Mouse (Mus musculus) intestine, embryonic 15.5 days (tissue): ENCODE data around the gene Wee1. TPM values are rescaled to one million over a fixed set of nuclear protein-coding genes. Genes with fewer than 3 reads are reported as not detected.
A peak's percentile ranks its signal among the peaks of the same experiment; 100 is the strongest.

ENCODE experiments used
- ATAC-seq: fragments of 200-750 bp; cut with Nextera tagmentation; 2 replicates; pipeline ENCODE4 v1.8.0; 2017; ENCODE audit warnings: moderate TSS enrichment, moderate library complexity
- H3K27ac ChIP-seq: fragments of 300-500 bp; sonication (generic); 2 replicates; pipeline ENCODE4 v1.5.1; 2015; ENCODE audit warnings: mild to moderate bottlenecking, inconsistent platforms
- H3K27me3 ChIP-seq: fragments of 300-500 bp; sonication (generic); replicated peaks from 2 replicates; pipeline ENCODE4 v1.6.1; 2015; ENCODE audit warnings: inconsistent platforms
- H3K36me3 ChIP-seq: fragments of 300-500 bp; sonication (generic); 2 replicates; pipeline ENCODE4 v1.6.1; 2015; ENCODE audit warnings: inconsistent platforms
- H3K4me1 ChIP-seq: fragments of 300-500 bp; sonication (generic); replicated peaks from 2 replicates; pipeline ENCODE4 v1.6.1; 2015; ENCODE audit warnings: inconsistent platforms
- H3K4me2 ChIP-seq: fragments of 300-500 bp; sonication (generic); replicated peaks from 2 replicates; pipeline ENCODE4 v1.6.1; 2015; ENCODE audit warnings: mild to moderate bottlenecking, inconsistent platforms
- H3K4me3 ChIP-seq: fragments of 300-500 bp; sonication (generic); replicated peaks from 2 replicates; pipeline ENCODE4 v1.5.1; 2015; ENCODE audit warnings: inconsistent platforms
- H3K9ac ChIP-seq: fragments of 300-500 bp; sonication (generic); 2 replicates; pipeline ENCODE4 v1.6.1; 2015; ENCODE audit warnings: inconsistent platforms
- H3K9me3 ChIP-seq: fragments of 300-500 bp; sonication (generic); 2 replicates; pipeline ENCODE4 v1.6.1; 2016; ENCODE audit warnings: inconsistent platforms
- WGBS: fragments of 180-500 bp; shearing (Covaris S2); methylation state at CpG from one replicate; pipeline ENCODE4 v1.1.7; 2015; 5-methylcytosine and 5-hydroxymethylcytosine counted together
- polyA plus RNA-seq: library from polyadenylated mRNA; unstranded; fragments of >200 nt; fragmentation: Nextera tagmentation; extraction: Ambion mirVana; gene quantifications from 2 replicates; pipeline ENCODE4 v1.2.1, GENCODE M21; 2015

Wee1 gene
- polyA plus RNA-seq, 1 experiment from 2014 or later = 31.1 TPM

- no peaks in the 10 kb centered on the region for H3K36me3 ChIP-seq
- peak overlapping the region; percentile 61 for H3K9ac ChIP-seq
- H3K27me3 ChIP-seq = no peaks in the 10 kb centered on the region
- H3K4me1 ChIP-seq = no peaks in the 10 kb centered on the region
- H3K9me3 ChIP-seq = no peaks in the 10 kb centered on the region
- H3K4me3 ChIP-seq = peak overlapping the region; percentile 46
- ATAC-seq = peak; percentile 97
- H3K27ac ChIP-seq = peak overlapping the region; percentile 97
- WGBS = under 1% methylated on average over 20 of the region's 20 CpGs
- H3K4me2 ChIP-seq = peak overlapping the region; percentile 88
Observed at GRCm38 (mm10) chr7:110164712-110165122, 42.9 kb downstream of the Wee1 start.

- H3K4me3 ChIP-seq = no peak overlapping the region
- no peak overlapping the region for H3K27ac ChIP-seq
- ATAC-seq = no peak
- no peaks in the 10 kb centered on the region for H3K4me1 ChIP-seq
- no peak overlapping the region for H3K9ac ChIP-seq
- H3K4me2 ChIP-seq = no peak overlapping the region
- H3K9me3 ChIP-seq = no peaks in the 10 kb centered on the region
- no peaks in the 10 kb centered on the region for H3K27me3 ChIP-seq
- no peaks in the 10 kb centered on the region for H3K36me3 ChIP-seq
- 78% methylated on average over 8 of the region's 8 CpGs for WGBS
Observed at GRCm38 (mm10) chr7:110166233-110166632, 44.4 kb downstream of the Wee1 start.

GRCm38 (mm10) chr7:110179208-110179607 lies 57.4 kb downstream of the Wee1 start:
- no peaks in the 10 kb centered on the region for H3K36me3 ChIP-seq
- no peak overlapping the region for H3K4me3 ChIP-seq
- no peak for ATAC-seq
- no peaks in the 10 kb centered on the region for H3K9me3 ChIP-seq
- no peak overlapping the region for H3K27ac ChIP-seq
- no peak overlapping the region for H3K9ac ChIP-seq
- no peaks in the 10 kb centered on the region for H3K4me1 ChIP-seq
- H3K4me2 ChIP-seq = no peak overlapping the region
- 86% methylated on average over 7 of the region's 7 CpGs for WGBS
- no peaks in the 10 kb centered on the region for H3K27me3 ChIP-seq

GRCm38 (mm10) chr7:110180613-110181012 lies 58.8 kb downstream of the Wee1 start:
- Histone ChIP-seq H3K9ac (no peak overlapping the region), H3K36me3 (no peaks in the 10 kb centered on the region), H3K27ac (no peak overlapping the region), H3K4me2 (no peak overlapping the region), H3K9me3 (no peaks in the 10 kb centered on the region), H3K27me3 (no peaks in the 10 kb centered on the region), H3K4me1 (no peaks in the 10 kb centered on the region), H3K4me3 (no peak overlapping the region)
- ATAC-seq = no peak

GRCm38 (mm10) chr7:110181446-110181845 lies 59.6 kb downstream of the Wee1 start:
- H3K27me3 ChIP-seq = no peaks in the 10 kb centered on the region
- no peaks in the 10 kb centered on the region for H3K9me3 ChIP-seq
- no peaks in the 10 kb centered on the region for H3K4me1 ChIP-seq
- no peaks in the 10 kb centered on the region for H3K36me3 ChIP-seq
- ATAC-seq = no peak
- H3K4me3 ChIP-seq = no peak overlapping the region
- H3K9ac ChIP-seq = no peak overlapping the region
- WGBS = 54% methylated on average over 8 of the region's 8 CpGs
- H3K27ac ChIP-seq = no peak overlapping the region
- H3K4me2 ChIP-seq = no peak overlapping the region

GRCm38 (mm10) chr7:110184608-110185007 lies 62.8 kb downstream of the Wee1 start:
- Histone ChIP-seq H3K27me3 (no peaks in the 10 kb centered on the region), H3K9me3 (no peaks in the 10 kb centered on the region), H3K36me3 (no peaks in the 10 kb centered on the region), H3K4me2 (no peak overlapping the region), H3K4me3 (no peak overlapping the region), H3K9ac (no peak overlapping the region), H3K4me1 (no peaks in the 10 kb centered on the region), H3K27ac (no peak overlapping the region)
- ATAC-seq = no peak
- 86% methylated on average over 3 of the region's 3 CpGs for WGBS

GRCm38 (mm10) chr7:110189951-110190350 lies 68.1 kb downstream of the Wee1 start:
- peak; percentile 76 for ATAC-seq
- Histone ChIP-seq H3K4me2 (no peak overlapping the region), H3K4me1 (no peaks in the 10 kb centered on the region; the same call in 1 of the 2 replicates), H3K4me3 (no peak overlapping the region), H3K36me3 (no peaks in the 10 kb centered on the region), H3K27ac (no peak overlapping the region), H3K9me3 (no peaks in the 10 kb centered on the region), H3K27me3 (no peaks in the 10 kb centered on the region), H3K9ac (no peak overlapping the region)
- WGBS = 32% methylated on average over 7 of the region's 7 CpGs

Other genes with a start within 250 kb of the Wee1 start
- 24.9 and 25.7 TPM in 2 replicates for gene Dennd5a, start 161.6 kb upstream of the Wee1 start, polyA plus RNA-seq
- gene Tmem41b, start 135.1 kb upstream of the Wee1 start, polyA plus RNA-seq = 74.6 and 81.9 TPM in 2 replicates
- gene Ipo7, start 103.8 kb upstream of the Wee1 start, polyA plus RNA-seq = 43.7 and 44.4 TPM in 2 replicates
- gene Zfp143, start 60.8 kb upstream of the Wee1 start, polyA plus RNA-seq = 15.0 and 15.6 TPM in 2 replicates
- 29.9 and 30.7 TPM in 2 replicates for gene Swap70, start 99.7 kb downstream of the Wee1 start, polyA plus RNA-seq